Mouse (Mus musculus) lung, postnatal 0 days (tissue): ENCODE results near the gene Tcf7l2.

Experiments used
- CTCF ChIP-seq: IDR thresholded peaks from 2 replicates; pipeline ENCODE4 v1.5.1; 2016; ENCODE audit warnings: antibody characterized with exemption, mild to moderate bottlenecking
- EP300 ChIP-seq: IDR thresholded peaks from 2 replicates; pipeline ENCODE4 v1.6.1; 2016; ENCODE audit warnings: antibody characterized with exemption, mild to moderate bottlenecking, control low read depth

DNA sequence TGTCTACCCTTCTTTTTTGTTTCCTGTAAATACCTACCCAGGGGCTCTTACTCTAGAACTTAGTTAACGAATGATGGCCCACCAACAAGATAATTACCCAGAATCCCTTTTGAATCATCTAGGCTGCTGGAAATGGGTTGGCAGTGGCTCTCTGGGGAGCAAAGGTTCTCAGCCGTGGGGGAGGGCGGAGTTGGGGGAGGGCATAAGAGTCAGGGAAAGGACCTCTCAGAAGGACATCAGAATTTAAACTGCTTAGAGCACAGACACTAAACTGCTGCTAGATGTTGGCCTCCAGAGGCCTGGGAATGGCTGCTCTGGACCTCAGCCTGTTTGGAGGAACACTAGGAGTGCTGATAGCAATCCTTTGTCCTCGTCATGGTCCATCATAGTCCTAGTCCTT, 105.4 kb downstream of the Tcf7l2 start:
- TF ChIP-seq CTCF = no peak
- no peak for TF ChIP-seq EP300
